Mouse (Mus musculus) thymus, postnatal 10 days (tissue): ENCODE results near the gene Gbp10.
"Not testable (repeated sequence)": the region's sequence is repeated elsewhere in the genome, so short reads cannot be mapped to it uniquely, and the experiment has no call there.

Experiments used
- DNase-seq, 2 experiments: peaks; one replicate each; pipeline ENCODE4 v3.0.0; 2021; ENCODE audit warnings: low spot score in 2 of 2

The Gbp10 gene

GRCm38 (mm10) chr5:105239483-105240047, at the start of gene Gbp10:
TSS of gene Gbp10 (minus strand) at chr5:105239533.
- DNase-seq: not testable (repeated sequence)

GRCm38 (mm10) chr5:105260673-105261072, 21.3 kb upstream of the Gbp10 start:
- DNase-seq: not testable (repeated sequence)

GRCm38 (mm10) chr5:105252491-105252890, 13.2 kb upstream of the Gbp10 start:
- no peak for DNase-seq

GRCm38 (mm10) chr5:105244741-105245140, 5.4 kb upstream of the Gbp10 start:
- not testable (repeated sequence) for DNase-seq

GRCm38 (mm10) chr5:105240982-105241381, 1.6 kb upstream of the Gbp10 start:
- not testable (repeated sequence) for DNase-seq

- DNase-seq: not testable (repeated sequence)
Measured at GRCm38 (mm10) chr5:105238402-105238801, 931 bp downstream of the Gbp10 start.

GRCm38 (mm10) chr5:105236040-105236439, 3.3 kb downstream of the Gbp10 start:
- not testable (repeated sequence) for DNase-seq

- DNase-seq: not testable (repeated sequence)
Measured at GRCm38 (mm10) chr5:105208957-105209356, 30.4 kb downstream of the Gbp10 start.

- not testable (repeated sequence) for DNase-seq
Measured at GRCm38 (mm10) chr5:105200791-105201355, 38.5 kb downstream of the Gbp10 start.

GRCm38 (mm10) chr5:105199149-105199548, 40.2 kb downstream of the Gbp10 start:
- DNase-seq: not testable (repeated sequence)

GRCm38 (mm10) chr5:105197915-105198560, 41.3 kb downstream of the Gbp10 start:
- not testable (repeated sequence) for DNase-seq

- not testable (repeated sequence) for DNase-seq
Measured at GRCm38 (mm10) chr5:105196308-105196707, 43.0 kb downstream of the Gbp10 start.

- DNase-seq: not testable (repeated sequence)
Measured at GRCm38 (mm10) chr5:105192536-105192935, 46.8 kb downstream of the Gbp10 start.

GRCm38 (mm10) chr5:105181446-105181845, 57.9 kb downstream of the Gbp10 start:
- DNase-seq: no peak
